Mouse (Mus musculus) spleen, adult 2 months (tissue): ENCODE results near the gene Bbs9. TPM values are rescaled to one million over a fixed set of nuclear protein-coding genes. Genes with fewer than 3 reads are reported as not detected.

ENCODE experiments used
- DNase-seq, 2 experiments: peaks; one replicate each; pipeline versions ENCODE4 v3.0.0 to v3.0.0-alpha.2; 2012 to 2021; ENCODE audit warnings: low spot score in 2 of 2, low read depth in 1 of 2
- H3K27ac ChIP-seq: fragments of 200-500 bp; 2 replicates; pipeline ENCODE4 v1.5.1; 2012; ENCODE audit warnings: low read length, inconsistent platforms; ENCODE audit not compliant: insufficient read depth
- H3K27me3 ChIP-seq: fragments of 200-500 bp; 2 replicates; pipeline ENCODE4 v1.6.1; 2012; ENCODE audit warnings: mild to moderate bottlenecking, moderate library complexity, low read length, inconsistent platforms; ENCODE audit not compliant: control insufficient read depth, insufficient read depth
- H3K36me3 ChIP-seq: fragments of 200-500 bp; 2 replicates; pipeline ENCODE4 v1.6.1; 2012; ENCODE audit warnings: mild to moderate bottlenecking, low read length, inconsistent platforms; ENCODE audit not compliant: control insufficient read depth, insufficient read depth
- H3K4me1 ChIP-seq: fragments of 200-500 bp; 2 replicates; pipeline ENCODE4 v1.6.1; 2011; ENCODE audit warnings: inconsistent platforms; ENCODE audit not compliant: control insufficient read depth, insufficient read depth, insufficient read length
- H3K4me3 ChIP-seq: fragments of 200-500 bp; 2 replicates; pipeline ENCODE4 v1.5.1; 2011; ENCODE audit warnings: mild to moderate bottlenecking, inconsistent platforms; ENCODE audit not compliant: insufficient read depth, insufficient read length; ENCODE audit errors: extremely low read depth
- CTCF ChIP-seq: fragments of 200-500 bp; IDR thresholded peaks from 2 replicates; pipeline ENCODE4 v1.5.1; 2011; ENCODE audit warnings: mild to moderate bottlenecking, inconsistent platforms; ENCODE audit not compliant: insufficient read depth, insufficient read length, insufficient replicate concordance; ENCODE audit errors: extremely low read depth
- POLR2A ChIP-seq: fragments of 200-500 bp; IDR thresholded peaks from 2 replicates; pipeline ENCODE4 v1.6.1; 2011; ENCODE audit warnings: low read depth, low read length, inconsistent platforms
- WGBS: fragments of 180-500 bp; shearing (Covaris S2); methylation state at CpG from one replicate; pipeline ENCODE4 v1.1.7; 2018; 5-methylcytosine and 5-hydroxymethylcytosine counted together
- polyA plus RNA-seq: library from polyadenylated mRNA; depleted of rRNA; stranded (reverse); fragments of >200 nt; gene quantifications from 2 replicates; pipeline ENCODE4 v1.2.3, GENCODE M21; 2012

Gene Bbs9
- polyA plus RNA-seq, 1 experiment, result 11.5 TPM

DNA sequence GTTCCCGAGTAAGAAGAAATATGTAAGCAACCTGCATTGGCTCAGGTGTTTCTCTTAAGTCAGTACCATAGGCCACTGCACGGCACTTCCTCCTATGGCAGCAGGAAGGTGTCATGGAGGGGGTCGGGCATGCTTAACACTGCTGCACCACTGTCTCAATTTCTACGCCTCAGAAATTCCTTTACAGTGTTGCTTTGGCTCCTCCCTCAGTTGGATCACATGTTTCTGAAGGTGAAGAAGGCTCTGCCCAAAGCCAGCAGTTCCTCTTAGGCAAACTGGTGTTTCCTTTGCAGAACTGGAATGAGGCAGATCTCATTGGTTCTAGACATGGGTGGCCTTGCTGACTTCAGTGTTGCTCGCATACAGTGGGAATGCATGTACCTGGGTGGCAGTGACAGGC lies 332.2 kb downstream of the Bbs9 start:
- Histone ChIP-seq H3K4me1 (no peaks in the 10 kb centered on the region), H3K27ac (no peak overlapping the region), H3K36me3 (no peaks in the 10 kb centered on the region), H3K4me3 (no peak overlapping the region), H3K27me3 (no peaks in the 10 kb centered on the region)
- DNase-seq, result no peak
- WGBS, result 64% methylated on average over 5 of the region's 5 CpGs
- TF ChIP-seq POLR2A (no peak), CTCF (no peak)

DNA sequence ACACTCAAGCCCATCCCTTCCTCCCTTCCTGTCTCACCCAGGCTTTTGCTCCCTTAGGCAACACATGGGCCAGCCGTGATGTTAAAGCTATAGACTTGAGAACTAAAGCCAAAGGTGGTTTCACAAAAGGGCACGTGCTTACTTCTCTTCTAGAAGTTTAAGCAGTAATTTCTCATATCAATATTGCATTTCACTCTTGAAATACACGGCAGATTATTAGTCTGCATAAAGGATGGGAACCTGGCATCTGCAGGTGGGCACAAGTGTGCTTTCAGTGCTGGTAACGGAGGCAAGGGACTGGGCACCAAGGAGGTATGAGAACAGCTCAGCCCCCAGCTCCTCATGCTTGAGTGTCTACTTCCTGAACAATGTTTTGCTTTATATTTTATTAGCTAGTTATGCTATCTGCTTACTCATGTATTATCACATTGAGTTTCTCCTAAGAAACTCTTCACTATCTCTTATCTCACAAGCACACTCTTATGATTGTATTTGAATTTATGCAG lies 334.2 kb downstream of the Bbs9 start:
- 90% methylated on average over 4 of the region's 4 CpGs for WGBS
- H3K27ac ChIP-seq, result no peak overlapping the region
- no peak overlapping the region for H3K4me3 ChIP-seq
- no peak for DNase-seq
- no peaks in the 10 kb centered on the region for H3K36me3 ChIP-seq
- no peaks in the 10 kb centered on the region for H3K4me1 ChIP-seq
- no peaks in the 10 kb centered on the region for H3K27me3 ChIP-seq
- TF ChIP-seq POLR2A, result no peak

DNA sequence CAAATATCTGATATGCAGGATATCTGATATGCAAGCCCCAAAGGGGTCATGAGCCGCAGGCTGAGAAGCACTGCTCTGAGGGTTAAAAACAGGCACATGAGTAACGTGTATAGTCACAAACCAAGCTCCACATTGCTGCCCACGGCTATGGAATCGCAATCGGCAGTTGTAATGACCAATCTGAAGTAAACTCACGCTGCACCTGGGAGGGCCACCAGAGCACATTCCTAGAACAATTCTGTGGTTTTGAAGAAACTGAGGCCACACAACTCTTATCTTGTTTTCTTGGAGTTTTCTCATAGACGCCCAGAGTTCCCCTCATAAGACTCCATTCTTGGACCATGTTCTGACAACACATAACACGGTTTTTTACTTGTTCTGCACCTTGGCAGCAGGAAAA lies 334.9 kb downstream of the Bbs9 start:
- DNase-seq, result no peak
- no peak for TF ChIP-seq CTCF
- TF ChIP-seq POLR2A, result no peak
- Histone ChIP-seq H3K4me1 (peaks cover 3% of the 10 kb centered on the region; the same call in 1 of the 2 replicates), H3K27me3 (no peaks in the 10 kb centered on the region), H3K4me3 (no peak overlapping the region), H3K27ac (no peak overlapping the region), H3K36me3 (no peaks in the 10 kb centered on the region)
- WGBS, result 81% methylated on average over 8 of the region's 8 CpGs

DNA sequence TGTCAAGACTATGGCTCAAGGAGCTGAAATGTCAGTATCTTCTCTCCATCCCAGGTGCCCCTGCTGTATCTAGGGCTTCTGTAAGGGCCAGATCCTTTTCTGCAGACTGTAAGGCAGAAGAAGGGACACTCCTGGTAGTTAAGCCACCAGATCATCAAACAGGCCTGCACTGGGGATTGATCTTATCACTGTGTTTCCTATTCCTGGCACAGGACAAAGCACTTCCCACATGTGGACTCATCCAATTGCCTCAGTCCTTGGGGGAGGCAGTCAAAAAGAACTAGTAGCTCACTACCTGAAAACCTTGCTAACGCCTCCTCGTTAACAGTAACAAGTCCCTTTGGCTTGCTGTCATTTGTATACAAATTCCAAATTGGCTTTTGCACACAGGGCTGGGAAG lies 336.4 kb downstream of the Bbs9 start:
- TF ChIP-seq POLR2A (no peak), CTCF (no peak)
- peaks cover 3% of the 10 kb centered on the region; the same call in 1 of the 2 replicates for H3K4me1 ChIP-seq
- 96% methylated on average over 2 of the region's 2 CpGs for WGBS

DNA sequence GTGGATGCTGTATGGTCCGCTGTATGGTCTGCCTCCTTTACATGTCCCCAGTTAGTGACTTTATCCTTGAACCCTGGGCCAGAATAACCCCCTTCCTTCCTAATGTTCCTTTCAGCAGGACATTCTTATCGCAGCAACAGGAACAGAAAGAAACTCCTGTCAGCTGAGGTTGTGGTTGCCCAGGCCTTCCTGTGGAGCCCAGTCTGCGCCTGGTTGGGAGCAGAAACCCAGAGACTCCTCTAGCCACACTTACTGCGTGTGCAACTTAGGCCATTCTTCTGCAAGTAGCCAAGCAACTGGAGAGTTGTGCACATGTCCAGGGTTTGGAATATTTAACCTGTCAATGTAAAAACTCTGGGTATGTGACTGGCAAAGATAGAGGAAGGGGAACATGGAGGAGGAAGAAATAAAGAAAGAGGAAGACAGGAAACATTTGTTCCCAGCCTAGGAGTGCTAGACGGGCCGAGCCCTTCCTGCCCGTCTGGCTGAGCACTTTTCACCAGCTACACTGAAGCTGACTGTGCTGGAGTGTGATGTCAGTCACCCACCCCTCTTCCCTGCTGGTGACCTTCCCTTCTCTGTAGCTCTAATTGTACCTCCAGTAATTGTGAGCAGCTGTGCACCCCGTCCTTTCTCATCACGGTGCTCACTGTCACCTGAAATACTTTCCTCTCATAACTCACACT lies 339.0 kb downstream of the Bbs9 start:
- H3K4me3 ChIP-seq, result no peak overlapping the region
- peaks cover 3% of the 10 kb centered on the region; the same call in 1 of the 2 replicates for H3K4me1 ChIP-seq
- no peak overlapping the region for H3K27ac ChIP-seq
- TF ChIP-seq CTCF, result no peak
- TF ChIP-seq POLR2A, result no peak
- DNase-seq, result no peak
- 29% methylated on average over 9 of the region's 9 CpGs for WGBS
- H3K27me3 ChIP-seq, result no peaks in the 10 kb centered on the region
- H3K36me3 ChIP-seq, result no peaks in the 10 kb centered on the region

More for the DNA sequence above, 336.4 kb downstream of the Bbs9 start:
- Histone ChIP-seq H3K27me3 (no peaks in the 10 kb centered on the region), H3K4me3 (no peak overlapping the region), H3K36me3 (no peaks in the 10 kb centered on the region), H3K27ac (no peak overlapping the region)
- DNase-seq, result no peak

DNA sequence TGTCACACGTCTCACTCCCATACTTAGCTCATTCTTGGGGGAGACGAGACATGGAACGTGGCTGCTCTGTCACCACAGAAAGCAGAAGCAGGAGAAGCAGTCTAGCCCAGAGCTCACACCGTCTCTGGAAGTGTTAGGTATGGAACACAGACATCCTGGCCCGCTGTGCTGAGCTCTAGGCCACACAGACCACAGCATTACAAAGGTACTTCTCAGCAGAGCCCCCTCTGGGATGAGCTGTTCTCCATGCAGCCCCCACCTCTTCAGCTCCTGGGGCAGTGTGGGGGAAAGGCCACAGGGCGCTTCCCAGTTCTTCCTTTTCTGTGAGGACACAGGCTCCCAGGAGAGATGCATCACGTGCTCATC lies 339.6 kb downstream of the Bbs9 start:
- Histone ChIP-seq H3K4me3 (no peak overlapping the region), H3K27me3 (no peaks in the 10 kb centered on the region), H3K27ac (no peak overlapping the region), H3K36me3 (no peaks in the 10 kb centered on the region), H3K4me1 (peaks cover 3% of the 10 kb centered on the region; the same call in 1 of the 2 replicates)
- TF ChIP-seq CTCF (no peak), POLR2A (no peak)
- no peak for DNase-seq
- WGBS, result 42% methylated on average over 7 of the region's 7 CpGs

DNA sequence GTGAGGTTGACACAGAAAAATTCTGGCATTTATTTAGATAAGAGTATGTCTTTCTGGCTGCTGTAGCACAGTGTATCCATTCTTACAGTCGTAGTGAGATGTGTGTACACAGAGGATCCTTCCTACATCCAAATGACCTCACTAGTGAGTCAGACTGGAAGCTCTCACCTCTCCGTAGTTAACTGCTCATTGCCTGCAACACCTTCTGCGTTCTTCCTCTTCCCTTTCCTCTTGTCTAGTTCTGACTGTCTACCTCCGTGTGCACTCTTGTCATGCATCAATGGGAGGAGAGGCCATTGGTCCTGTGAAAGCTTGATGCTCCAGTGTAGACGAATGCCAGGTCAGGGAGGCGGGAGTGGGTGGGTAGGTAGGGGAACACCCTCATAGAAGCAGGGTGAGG lies 344.0 kb downstream of the Bbs9 start:
- no peak overlapping the region for H3K4me3 ChIP-seq
- peaks cover 3% of the 10 kb centered on the region; the same call in 1 of the 2 replicates for H3K4me1 ChIP-seq
- no peaks in the 10 kb centered on the region for H3K27me3 ChIP-seq
- no peak for DNase-seq
- no peak for TF ChIP-seq CTCF
- no peak for TF ChIP-seq POLR2A
- 84% methylated on average over 6 of the region's 6 CpGs for WGBS
- H3K36me3 ChIP-seq, result no peaks in the 10 kb centered on the region
- H3K27ac ChIP-seq, result no peak overlapping the region
